Mouse (Mus musculus) lung, embryonic 14.5 days (tissue): ENCODE measurements around the gene Ippk. TPM values are rescaled to one million over a fixed set of nuclear protein-coding genes. Genes with fewer than 3 reads are reported as not detected.

Experiments used
- ATAC-seq: fragments of 200-750 bp; cut with Nextera tagmentation; 2 replicates; pipeline ENCODE4 v1.8.0; 2017; ENCODE audit warnings: mild to moderate bottlenecking, moderate TSS enrichment, moderate library complexity; ENCODE audit not compliant: insufficient read depth
- DNase-seq: peaks from one replicate; pipeline ENCODE4 v3.0.0-alpha.2; 2015
- H3K27ac ChIP-seq: fragments of 300-500 bp; sonication (generic); 2 replicates; pipeline ENCODE4 v1.5.1; 2014; ENCODE audit warnings: low read depth, mild to moderate bottlenecking, moderate library complexity
- H3K27me3 ChIP-seq: fragments of 300-500 bp; sonication (generic); 2 replicates; pipeline ENCODE4 v1.6.1; 2014; ENCODE audit warnings: low read length, control low read depth; ENCODE audit not compliant: insufficient read depth
- H3K36me3 ChIP-seq: fragments of 300-500 bp; sonication (generic); 2 replicates; pipeline ENCODE4 v1.6.1; 2014; ENCODE audit warnings: control low read depth; ENCODE audit not compliant: insufficient read depth
- H3K4me1 ChIP-seq: fragments of 300-500 bp; sonication (generic); 2 replicates; pipeline ENCODE4 v1.6.1; 2014; ENCODE audit warnings: antibody characterized with exemption, control low read depth; ENCODE audit not compliant: insufficient read depth
- H3K4me2 ChIP-seq: fragments of 300-500 bp; sonication (generic); 2 replicates; pipeline ENCODE4 v1.6.1; 2014; ENCODE audit warnings: mild to moderate bottlenecking
- H3K4me3 ChIP-seq: fragments of 300-500 bp; sonication (generic); 2 replicates; pipeline ENCODE4 v1.5.1; 2014; ENCODE audit warnings: low read depth, low read length
- H3K9ac ChIP-seq: fragments of 300-500 bp; sonication (generic); 2 replicates; pipeline ENCODE4 v1.6.1; 2014
- H3K9me3 ChIP-seq: fragments of 300-500 bp; sonication (generic); 2 replicates; pipeline ENCODE4 v1.6.1; 2016; ENCODE audit warnings: low read depth, low read length, control low read depth
- CTCF ChIP-seq: IDR thresholded peaks from 2 replicates; pipeline ENCODE4 v1.5.1; 2016; ENCODE audit warnings: antibody characterized with exemption, low read depth
- WGBS: fragments of 180-500 bp; shearing (Covaris S2); extraction: QIAGEN DNeasy Blood & Tissue Kit; methylation state at CpG from one replicate; pipeline ENCODE4 v1.1.7; 2014; 5-methylcytosine and 5-hydroxymethylcytosine counted together
- polyA plus RNA-seq: library from polyadenylated mRNA; unstranded; fragments of >200 nt; fragmentation: Nextera tagmentation; extraction: Ambion mirVana; gene quantifications from 2 replicates; pipeline ENCODE4 v1.2.1, GENCODE M21; 2014

Gene Ippk
- polyA plus RNA-seq, 1 experiment from 2014 or later = 19.5 TPM

- Histone ChIP-seq H3K4me1 (no peaks in the 10 kb centered on the region), H3K36me3 (peaks cover 17% of the 10 kb centered on the region), H3K4me2 (no peak overlapping the region), H3K4me3 (no peak overlapping the region), H3K9ac (no peak overlapping the region), H3K9me3 (no peaks in the 10 kb centered on the region), H3K27me3 (no peaks in the 10 kb centered on the region), H3K27ac (no peak overlapping the region)
- DNase-seq (no peak), ATAC-seq (no peak)
- TF ChIP-seq CTCF = no peak
- WGBS = 83% methylated on average over 5 of the region's 5 CpGs
Observed at GRCm38 (mm10) chr13:49469002-49469401, 48.0 kb downstream of the Ippk start.

- TF ChIP-seq CTCF = no peak
- H3K4me3 ChIP-seq = no peak overlapping the region
- H3K27me3 ChIP-seq = no peaks in the 10 kb centered on the region
- H3K4me2 ChIP-seq = no peak overlapping the region
- H3K9me3 ChIP-seq = no peaks in the 10 kb centered on the region
- ATAC-seq = no peak
- 78% methylated on average over 4 of the region's 4 CpGs for WGBS
- H3K9ac ChIP-seq = no peak overlapping the region
- H3K36me3 ChIP-seq = peaks cover 4% of the 10 kb centered on the region; the same call in 1 of the 2 replicates
- no peak for DNase-seq
- no peaks in the 10 kb centered on the region for H3K4me1 ChIP-seq
- no peak overlapping the region for H3K27ac ChIP-seq
Observed at GRCm38 (mm10) chr13:49470319-49470718, 49.3 kb downstream of the Ippk start.

- WGBS = 55% methylated on average over 4 of the region's 4 CpGs
- ATAC-seq = no peak
- Histone ChIP-seq H3K36me3 (no peaks in the 10 kb centered on the region), H3K4me1 (no peaks in the 10 kb centered on the region), H3K4me2 (no peak overlapping the region), H3K27me3 (no peaks in the 10 kb centered on the region), H3K9me3 (no peaks in the 10 kb centered on the region), H3K9ac (no peak overlapping the region), H3K27ac (no peak overlapping the region), H3K4me3 (no peak overlapping the region)
- DNase-seq = no peak
- TF ChIP-seq CTCF = no peak
Observed at GRCm38 (mm10) chr13:49470806-49471205, 49.8 kb downstream of the Ippk start.

- no peaks in the 10 kb centered on the region for H3K36me3 ChIP-seq
- 34% methylated on average over 4 of the region's 4 CpGs for WGBS
- ATAC-seq (peak; percentile 89), DNase-seq (peak; percentile 84)
- no peak overlapping the region for H3K4me3 ChIP-seq
- 0 out of 2 replicates have a peak, but pooled peaks have one; percentile 11 for TF ChIP-seq CTCF
- H3K4me1 ChIP-seq = no peaks in the 10 kb centered on the region
- no peaks in the 10 kb centered on the region for H3K9me3 ChIP-seq
- H3K27ac ChIP-seq = peak overlapping the region; percentile 25; the same call in 1 of the 2 replicates
- H3K27me3 ChIP-seq = no peaks in the 10 kb centered on the region
- H3K4me2 ChIP-seq = no peak overlapping the region
- H3K9ac ChIP-seq = no peak overlapping the region
Observed at GRCm38 (mm10) chr13:49471981-49472675, 51.1 kb downstream of the Ippk start.

GRCm38 (mm10) chr13:49472676-49473005 lies 51.6 kb downstream of the Ippk start:
- DNase-seq = no peak
- H3K27ac ChIP-seq = peak overlapping the region; percentile 56; the same call in 1 of the 2 replicates
- TF ChIP-seq CTCF = no peak

GRCm38 (mm10) chr13:49477887-49478286 lies 56.8 kb downstream of the Ippk start:
- peaks cover 10% of the 10 kb centered on the region for H3K4me1 ChIP-seq
- TF ChIP-seq CTCF = no peak
- no peak overlapping the region for H3K4me3 ChIP-seq
- H3K4me2 ChIP-seq = no peak overlapping the region
- ATAC-seq (no peak), DNase-seq (peak; percentile 44)
- WGBS = 56% methylated on average over 3 of the region's 3 CpGs
- no peaks in the 10 kb centered on the region for H3K9me3 ChIP-seq
- H3K36me3 ChIP-seq = no peaks in the 10 kb centered on the region
- H3K27me3 ChIP-seq = no peaks in the 10 kb centered on the region
- H3K9ac ChIP-seq = no peak overlapping the region
- H3K27ac ChIP-seq = no peak overlapping the region

More at GRCm38 (mm10) chr13:49472676-49473005, 51.6 kb downstream of the Ippk start:
- WGBS = 73% methylated on average over 6 of the region's 6 CpGs
- Histone ChIP-seq H3K4me3 (no peak overlapping the region), H3K9me3 (no peaks in the 10 kb centered on the region), H3K4me1 (no peaks in the 10 kb centered on the region), H3K27me3 (no peaks in the 10 kb centered on the region), H3K9ac (no peak overlapping the region), H3K4me2 (no peak overlapping the region), H3K36me3 (no peaks in the 10 kb centered on the region)
- ATAC-seq = peak; percentile 35; the same call in 1 of the 2 replicates

DNA sequence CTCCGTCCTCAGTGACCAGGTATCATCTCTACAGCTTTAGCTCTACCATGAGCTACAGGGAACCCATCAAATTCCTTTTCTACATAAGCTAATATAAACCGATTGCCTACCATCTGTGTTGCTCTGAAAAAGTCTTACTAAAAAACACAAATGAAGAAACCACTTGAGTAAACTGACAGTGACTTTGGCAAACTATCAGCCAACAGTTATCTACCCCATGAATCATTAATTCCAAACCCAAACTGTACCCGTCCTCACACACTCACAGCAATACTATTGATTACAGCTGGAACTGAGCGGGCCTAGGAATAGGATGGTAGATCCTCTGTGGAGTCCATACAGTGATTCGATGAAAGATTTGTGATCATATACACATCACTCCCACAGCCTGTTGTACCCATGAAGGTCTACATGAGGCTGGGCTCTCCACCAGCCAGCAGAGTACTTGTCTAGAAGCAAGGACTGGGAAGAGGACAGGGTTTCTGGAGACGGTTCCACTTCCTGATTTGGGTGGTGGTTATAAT lies 57.9 kb downstream of the Ippk start:
- Histone ChIP-seq H3K4me1 (peaks cover 10% of the 10 kb centered on the region), H3K4me3 (no peak overlapping the region), H3K36me3 (no peaks in the 10 kb centered on the region), H3K9ac (no peak overlapping the region), H3K9me3 (no peaks in the 10 kb centered on the region), H3K27me3 (no peaks in the 10 kb centered on the region), H3K27ac (peak overlapping the region; percentile 84), H3K4me2 (no peak overlapping the region)
- no peak for TF ChIP-seq CTCF
- no peak for ATAC-seq
- 80% methylated on average over 6 of the region's 6 CpGs for whole genome bisulfite sequencing
- no peak for DNase-seq
